Mouse (Mus musculus) megakaryocyte, embryonic 14.5 days (primary cell): ENCODE measurements around the gene Myom1. TPM values are rescaled to one million over a fixed set of nuclear protein-coding genes. Genes with fewer than 3 reads are reported as not detected.

Experiments
- H3K27me3 ChIP-seq: replicated peaks from 2 replicates; pipeline ENCODE3; 2012; ENCODE audit warnings: inconsistent platforms
- H3K36me3 ChIP-seq: replicated peaks from 2 replicates; pipeline ENCODE3; 2012; ENCODE audit warnings: low read length, inconsistent platforms, mixed read lengths
- H3K4me1 ChIP-seq: 2 replicates; pipeline ENCODE4 v1.6.1; 2012; ENCODE audit warnings: inconsistent platforms
- H3K4me3 ChIP-seq: replicated peaks from 2 replicates; pipeline ENCODE3; 2012; ENCODE audit warnings: moderate library complexity, mild to moderate bottlenecking, inconsistent platforms
- H3K9me3 ChIP-seq: 2 replicates; pipeline ENCODE4 v1.6.1; 2012; ENCODE audit warnings: inconsistent platforms
- FLI1 ChIP-seq: IDR thresholded peaks from 2 replicates; pipeline ENCODE4 v1.6.1; 2012; ENCODE audit warnings: low read length, inconsistent platforms, mixed read lengths
- GATA1 ChIP-seq: IDR thresholded peaks from 3 replicates; pipeline ENCODE4 v1.6.1; 2012; ENCODE audit warnings: mixed read lengths, low read length, inconsistent platforms, borderline replicate concordance
- polyA plus RNA-seq: library from polyadenylated mRNA; stranded (reverse); fragments of >175 nt; gene quantifications from 2 replicates; pipeline ENCODE4 v1.2.3, GENCODE M21; 2012; ENCODE audit warnings: low replicate concordance; ENCODE audit not compliant: insufficient read depth

Myom1 gene
- polyA plus RNA-seq, 1 experiment: 12.3 TPM

DNA sequence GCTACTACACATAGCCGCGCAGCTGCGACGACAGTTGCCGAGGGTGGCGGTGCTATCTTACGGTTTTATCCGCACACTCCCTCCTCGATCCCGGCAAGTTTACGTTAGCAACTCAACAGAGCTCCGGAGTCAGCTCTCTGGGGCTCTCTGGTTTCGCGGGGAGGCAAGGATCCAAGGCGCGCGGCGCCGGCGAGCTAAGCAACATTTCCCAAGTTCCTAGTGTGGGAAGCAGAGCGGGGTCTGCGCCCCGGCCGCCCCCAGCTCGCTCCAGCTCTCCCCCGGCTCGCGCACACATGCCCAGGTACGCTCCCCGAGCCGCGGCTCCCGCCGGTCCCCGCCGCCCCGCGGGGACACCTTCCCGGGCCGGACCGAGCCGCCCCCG is 743 bp upstream of the Myom1 start:
- H3K4me3 ChIP-seq: peak overlapping the region; percentile 99
- H3K9me3 ChIP-seq: no peaks in the 10 kb centered on the region
- peaks cover 22% of the 10 kb centered on the region for H3K36me3 ChIP-seq
- no peaks in the 10 kb centered on the region for H3K27me3 ChIP-seq
- TF ChIP-seq FLI1 (no peak), GATA1 (no peak)
- H3K4me1 ChIP-seq: peaks cover 51% of the 10 kb centered on the region

- H3K4me1 ChIP-seq: peaks cover 46% of the 10 kb centered on the region
- TF ChIP-seq GATA1 (no peak), FLI1 (no peak)
- H3K4me3 ChIP-seq: peak within 1 kb of the TSS; percentile 99
- no peaks in the 10 kb centered on the region for H3K9me3 ChIP-seq
- peaks cover 15% of the 10 kb centered on the region for H3K36me3 ChIP-seq
- H3K27me3 ChIP-seq: no peaks in the 10 kb centered on the region
Measured at GRCm38 (mm10) chr17:71002744-71003094, 286 bp downstream of the Myom1 start, which contains the start of gene Myl12a. Gene Myl12a (minus strand): TSS chr17:71002878.

GRCm38 (mm10) chr17:71003112-71003511 is 679 bp downstream of the Myom1 start:
- H3K27me3 ChIP-seq: no peaks in the 10 kb centered on the region
- peaks cover 15% of the 10 kb centered on the region for H3K36me3 ChIP-seq

GRCm38 (mm10) chr17:71003721-71004120 is 1.3 kb downstream of the Myom1 start:
- TF ChIP-seq FLI1: no peak
- TF ChIP-seq GATA1: no peak
- H3K4me3 ChIP-seq: no peak overlapping the region

More at GRCm38 (mm10) chr17:71003112-71003511, 679 bp downstream of the Myom1 start:
- H3K4me1 ChIP-seq: peaks cover 42% of the 10 kb centered on the region
- TF ChIP-seq GATA1 (no peak), FLI1 (no peak)
- peak overlapping the region; percentile 99 for H3K4me3 ChIP-seq
- H3K9me3 ChIP-seq: no peaks in the 10 kb centered on the region

GRCm38 (mm10) chr17:71004186-71004960 is 1.9 kb downstream of the Myom1 start:
- Histone ChIP-seq H3K27me3 (no peaks in the 10 kb centered on the region), H3K4me1 (peaks cover 32% of the 10 kb centered on the region), H3K9me3 (no peaks in the 10 kb centered on the region), H3K4me3 (no peak overlapping the region), H3K36me3 (peaks cover 11% of the 10 kb centered on the region)
- no peak for TF ChIP-seq FLI1
- TF ChIP-seq GATA1: no peak

More at GRCm38 (mm10) chr17:71003721-71004120, 1.3 kb downstream of the Myom1 start:
- H3K27me3 ChIP-seq: no peaks in the 10 kb centered on the region
- H3K9me3 ChIP-seq: no peaks in the 10 kb centered on the region
- peaks cover 15% of the 10 kb centered on the region for H3K36me3 ChIP-seq
- peaks cover 36% of the 10 kb centered on the region for H3K4me1 ChIP-seq

GRCm38 (mm10) chr17:71006976-71007375 is 4.5 kb downstream of the Myom1 start:
- H3K4me1 ChIP-seq: peaks cover 29% of the 10 kb centered on the region
- H3K9me3 ChIP-seq: no peaks in the 10 kb centered on the region
- H3K36me3 ChIP-seq: no peaks in the 10 kb centered on the region
- H3K27me3 ChIP-seq: no peaks in the 10 kb centered on the region
- H3K4me3 ChIP-seq: no peak overlapping the region
- TF ChIP-seq FLI1: no peak
- TF ChIP-seq GATA1: no peak

DNA sequence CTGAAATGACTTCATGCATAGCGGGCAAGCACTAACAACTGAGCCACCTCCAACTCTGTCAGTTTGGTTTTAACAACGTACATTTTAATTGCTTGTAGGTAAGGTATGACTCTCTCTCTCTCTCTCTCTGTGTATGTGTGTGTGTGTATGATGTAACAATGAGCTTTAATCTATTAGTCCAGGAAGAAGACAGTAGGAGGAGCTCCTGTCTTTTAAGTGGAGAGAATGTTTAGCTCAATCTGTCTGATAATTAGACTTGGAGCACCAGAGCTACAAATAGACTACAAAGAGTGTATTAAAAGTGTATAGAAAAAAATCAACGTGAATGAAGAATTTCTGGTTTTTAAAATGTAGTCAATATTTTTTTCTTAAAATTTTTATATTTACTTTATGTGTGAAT is 6.2 kb downstream of the Myom1 start:
- no peak for TF ChIP-seq FLI1
- no peak for TF ChIP-seq GATA1
- Histone ChIP-seq H3K9me3 (no peaks in the 10 kb centered on the region), H3K36me3 (no peaks in the 10 kb centered on the region), H3K27me3 (no peaks in the 10 kb centered on the region), H3K4me1 (peaks cover 26% of the 10 kb centered on the region), H3K4me3 (no peak overlapping the region)

DNA sequence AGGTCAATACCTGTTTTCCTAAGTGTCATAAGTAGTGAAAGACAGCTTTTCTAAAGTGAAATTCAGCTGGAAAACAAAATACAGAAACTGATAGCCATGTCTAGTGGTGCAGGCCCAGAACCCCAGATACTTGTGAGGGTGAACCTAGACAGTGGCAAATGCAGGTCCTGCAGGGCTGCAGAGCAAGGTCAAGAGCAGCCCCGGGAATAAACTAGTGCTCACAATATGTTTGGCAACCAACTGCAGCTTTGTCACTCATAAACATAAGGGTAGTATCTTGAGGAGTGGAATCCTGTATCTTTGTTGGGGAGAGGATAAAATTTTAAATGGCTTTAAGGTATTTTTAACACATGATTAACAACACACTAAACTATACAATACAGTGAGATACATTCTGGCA is 7.3 kb downstream of the Myom1 start:
- TF ChIP-seq GATA1 (no peak), FLI1 (no peak)

GRCm38 (mm10) chr17:71010646-71011242 is 8.3 kb downstream of the Myom1 start:
- Histone ChIP-seq H3K9me3 (no peaks in the 10 kb centered on the region), H3K36me3 (no peaks in the 10 kb centered on the region), H3K27me3 (no peaks in the 10 kb centered on the region), H3K4me1 (peaks cover 41% of the 10 kb centered on the region), H3K4me3 (no peak overlapping the region)
- no peak for TF ChIP-seq FLI1
- no peak for TF ChIP-seq GATA1

More for the DNA sequence above, 7.3 kb downstream of the Myom1 start:
- H3K27me3 ChIP-seq: no peaks in the 10 kb centered on the region
- peaks cover 31% of the 10 kb centered on the region for H3K4me1 ChIP-seq
- H3K36me3 ChIP-seq: no peaks in the 10 kb centered on the region
- H3K9me3 ChIP-seq: no peaks in the 10 kb centered on the region
- no peak overlapping the region for H3K4me3 ChIP-seq

GRCm38 (mm10) chr17:71011931-71012662 is 9.7 kb downstream of the Myom1 start:
- TF ChIP-seq GATA1 (no peak), FLI1 (no peak)
- Histone ChIP-seq H3K36me3 (no peaks in the 10 kb centered on the region), H3K4me3 (no peak overlapping the region), H3K4me1 (peaks cover 45% of the 10 kb centered on the region), H3K27me3 (no peaks in the 10 kb centered on the region), H3K9me3 (no peaks in the 10 kb centered on the region)
